Mouse (Mus musculus): ENCODE measurements around the gene Cngb1.
A peak's percentile ranks its signal among the peaks of the same experiment; 100 is the strongest.

GRCm38 (mm10) chr8:95204039-95204380 lies 102.4 kb downstream of the Cngb1 start:
- TF ChIP-seq CTCF (IDR thresholded peaks at IDR 0.05 in 2 of 3, conservative IDR thresholded peaks at IDR 0.05 in 1 of 3; ENCODE audit: control insufficient read depth in 1 of 3, insufficient read depth in 1 of 3, low read depth in 2 of 3, low read length in 3 of 3, poor library complexity in 1 of 3, severe bottlenecking in 1 of 3) (peak; percentile 87 to 99 (median 99)), EP300 (IDR thresholded peaks at IDR 0.05; ENCODE audit: low read depth in 1 of 2, low read length in 2 of 2) (no peak), MAX (IDR thresholded peaks at IDR 0.05; ENCODE audit: low read length) (no peak), GABPA (IDR thresholded peaks at IDR 0.05; ENCODE audit: low read depth, low read length) (no peak), POLR2A (IDR thresholded peaks at IDR 0.05; ENCODE audit: control insufficient read depth in 1 of 2, insufficient read depth in 1 of 2, low read depth in 1 of 2, low read length in 2 of 2, poor library complexity in 1 of 2) (no peak), USF2 (IDR thresholded peaks at IDR 0.05; ENCODE audit: borderline replicate concordance in 1 of 2, insufficient read depth in 1 of 2, low read depth in 1 of 2, low read length in 2 of 2) (no peak), MEF2A (IDR thresholded peaks at IDR 0.05; ENCODE audit: extremely low read depth, insufficient replicate concordance, low read depth, low read length, poor library complexity, severe bottlenecking) (no peak)
